Mouse (Mus musculus) embryonic facial prominence, embryonic 12.5 days (tissue): ENCODE measurements around the gene Try4. TPM values are rescaled to one million over a fixed set of nuclear protein-coding genes. Genes with fewer than 3 reads are reported as not detected.
"Not testable (repeated sequence)": the region's sequence is repeated elsewhere in the genome, so short reads cannot be mapped to it uniquely, and the experiment has no call there.

Experiments used
- ATAC-seq: fragments of 200-750 bp; cut with Nextera tagmentation; 2 replicates; pipeline ENCODE4 v1.8.0; 2017; ENCODE audit not compliant: insufficient number of reproducible peaks, insufficient read depth, low FRiP score, low TSS enrichment
- H3K27ac ChIP-seq: fragments of 300-500 bp; sonication (generic); 2 replicates; pipeline ENCODE4 v1.5.1; 2016; ENCODE audit warnings: mild to moderate bottlenecking
- H3K27me3 ChIP-seq: fragments of 300-500 bp; sonication (generic); 2 replicates; pipeline ENCODE4 v1.6.1; 2016; ENCODE audit warnings: mild to moderate bottlenecking, moderate library complexity
- H3K36me3 ChIP-seq: fragments of 300-500 bp; sonication (generic); 2 replicates; pipeline ENCODE4 v1.6.1; 2016; ENCODE audit warnings: mild to moderate bottlenecking
- H3K4me1 ChIP-seq: fragments of 300-500 bp; sonication (generic); 2 replicates; pipeline ENCODE4 v1.6.1; 2016
- H3K4me2 ChIP-seq: fragments of 300-500 bp; sonication (generic); replicated peaks from 2 replicates; pipeline ENCODE4 v1.6.1; 2016; ENCODE audit warnings: mild to moderate bottlenecking, moderate library complexity
- H3K4me3 ChIP-seq: fragments of 300-500 bp; sonication (generic); 2 replicates; pipeline ENCODE4 v1.5.1; 2016; ENCODE audit warnings: mild to moderate bottlenecking
- H3K9ac ChIP-seq: fragments of 300-500 bp; sonication (generic); 2 replicates; pipeline ENCODE4 v1.6.1; 2016; ENCODE audit warnings: mild to moderate bottlenecking, moderate library complexity
- H3K9me3 ChIP-seq: fragments of 300-500 bp; sonication (generic); 2 replicates; pipeline ENCODE4 v1.6.1; 2016; ENCODE audit warnings: mild to moderate bottlenecking, moderate library complexity
- WGBS: fragments of 180-500 bp; shearing (Covaris S2); methylation state at CpG from one replicate; pipeline ENCODE4 v1.1.7; 2016; 5-methylcytosine and 5-hydroxymethylcytosine counted together
- polyA plus RNA-seq: library from polyadenylated mRNA; unstranded; fragments of >200 nt; fragmentation: Nextera tagmentation; extraction: Ambion mirVana; gene quantifications from 2 replicates; pipeline ENCODE4 v1.2.1, GENCODE M21; 2016

The Try4 gene
- not detected in 2 replicates for polyA plus RNA-seq

DNA sequence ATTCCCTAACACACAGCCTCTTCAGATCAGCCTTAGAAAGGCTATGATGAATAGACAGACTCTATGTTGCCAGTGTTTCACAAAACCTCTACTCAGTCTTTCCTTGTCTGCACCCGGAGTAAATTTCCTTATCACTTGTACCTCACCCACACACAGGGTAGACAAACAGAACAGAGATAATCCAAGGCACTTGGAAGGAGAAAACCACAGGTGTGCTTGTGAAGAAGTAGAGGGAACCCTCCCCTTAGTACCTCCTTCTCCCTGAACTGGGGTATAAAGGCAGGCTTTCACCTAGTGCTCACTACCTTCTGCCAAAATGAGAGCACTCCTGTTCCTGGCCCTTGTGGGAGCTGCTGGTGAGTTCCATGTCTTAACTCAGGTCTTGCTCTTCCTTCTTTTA, at the start of gene Try4:
Gene Try4, plus strand, starts transcription at position 301 of the 400 bp plus-strand sequence.
- 88% methylated on average over 1 of the region's 1 CpGs for WGBS
- Histone ChIP-seq H3K36me3 (no peaks in the 10 kb centered on the region), H3K27me3 (no peaks in the 10 kb centered on the region), H3K4me1 (no peaks in the 10 kb centered on the region), H3K4me3 (no peak within 1 kb of the TSS), H3K9me3 (no peaks in the 10 kb centered on the region), H3K27ac (no peak within 1 kb of the TSS), H3K4me2 (no peak within 1 kb of the TSS), H3K9ac (no peak within 1 kb of the TSS)
- ATAC-seq, result no peak

DNA sequence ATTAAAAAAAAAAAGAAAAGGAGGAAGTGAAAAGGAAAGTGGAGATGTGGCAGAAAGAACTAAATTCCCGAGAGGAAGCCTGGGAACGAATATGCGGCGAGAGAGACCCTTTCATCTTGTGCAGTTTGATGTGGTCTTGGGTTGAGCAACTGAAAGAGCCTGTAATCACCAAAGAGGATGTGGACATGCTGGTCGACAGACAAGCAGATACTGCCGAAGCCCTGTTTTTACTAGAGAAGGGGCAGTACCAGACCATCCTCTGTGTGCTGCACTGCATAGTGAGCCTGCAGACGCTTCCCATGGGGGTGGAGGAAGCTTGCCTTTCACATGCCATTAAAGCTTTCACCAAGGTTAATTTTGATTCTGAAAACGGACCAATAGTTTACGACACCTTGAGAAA, 48.8 kb upstream of the Try4 start:
- not testable (repeated sequence) for H3K9ac ChIP-seq, H3K9me3 ChIP-seq, H3K4me1 ChIP-seq, H3K27me3 ChIP-seq, H3K4me2 ChIP-seq, H3K36me3 ChIP-seq, H3K27ac ChIP-seq, H3K4me3 ChIP-seq, ATAC-seq
- WGBS, result 84% methylated on average over 9 of the region's 9 CpGs

DNA sequence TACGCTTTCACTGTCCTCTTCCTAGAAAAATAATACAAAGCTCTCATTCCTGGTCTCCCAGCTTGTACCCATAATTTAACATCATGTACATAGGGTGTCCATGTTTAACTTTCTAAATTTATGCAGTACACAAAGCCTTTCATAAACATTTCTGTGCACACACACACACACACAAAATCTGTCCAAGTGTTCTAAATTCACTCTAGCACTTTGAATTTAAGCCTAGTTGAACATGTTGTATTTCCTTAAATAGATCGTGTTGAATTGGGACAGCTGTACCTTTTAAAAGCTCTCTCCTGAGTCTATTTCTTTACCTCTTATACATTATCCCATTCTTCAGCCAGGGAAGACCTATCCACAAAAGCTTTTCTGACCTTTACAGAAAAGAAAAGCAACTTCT, 45.6 kb upstream of the Try4 start:
- H3K36me3 ChIP-seq, result no peaks in the 10 kb centered on the region
- 85% methylated on average over 2 of the region's 2 CpGs for WGBS
- H3K27me3 ChIP-seq, result no peaks in the 10 kb centered on the region
- ATAC-seq, result no peak
- H3K27ac ChIP-seq, result no peak overlapping the region
- H3K4me1 ChIP-seq, result no peaks in the 10 kb centered on the region
- no peak overlapping the region for H3K4me2 ChIP-seq
- no peak overlapping the region for H3K4me3 ChIP-seq
- H3K9ac ChIP-seq, result no peak overlapping the region
- no peaks in the 10 kb centered on the region for H3K9me3 ChIP-seq

DNA sequence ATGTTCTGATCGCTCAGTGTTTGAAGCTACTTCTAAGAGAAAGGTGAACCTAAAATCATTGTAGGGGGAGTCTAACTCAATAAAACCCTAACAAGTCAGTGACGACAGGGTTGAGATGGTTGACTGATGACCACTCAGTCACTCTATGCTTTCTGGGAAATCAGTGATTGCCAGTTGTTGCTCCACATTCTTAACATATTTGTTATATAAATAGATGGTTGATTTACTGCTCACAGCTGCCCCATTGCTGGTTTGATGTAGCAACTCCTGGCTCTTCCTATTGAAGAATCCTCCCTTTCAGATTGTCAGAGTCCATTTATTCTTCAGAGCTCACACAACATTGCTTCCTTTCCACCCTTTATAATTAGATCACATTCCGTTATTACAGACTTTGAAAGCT, 44.6 kb upstream of the Try4 start:
- ATAC-seq, result no peak
- Histone ChIP-seq H3K9ac (no peak overlapping the region), H3K4me1 (no peaks in the 10 kb centered on the region), H3K4me3 (no peak overlapping the region), H3K27ac (no peak overlapping the region), H3K27me3 (no peaks in the 10 kb centered on the region), H3K4me2 (no peak overlapping the region), H3K9me3 (no peaks in the 10 kb centered on the region), H3K36me3 (no peaks in the 10 kb centered on the region)
- WGBS, result 76% methylated on average over 3 of the region's 3 CpGs

DNA sequence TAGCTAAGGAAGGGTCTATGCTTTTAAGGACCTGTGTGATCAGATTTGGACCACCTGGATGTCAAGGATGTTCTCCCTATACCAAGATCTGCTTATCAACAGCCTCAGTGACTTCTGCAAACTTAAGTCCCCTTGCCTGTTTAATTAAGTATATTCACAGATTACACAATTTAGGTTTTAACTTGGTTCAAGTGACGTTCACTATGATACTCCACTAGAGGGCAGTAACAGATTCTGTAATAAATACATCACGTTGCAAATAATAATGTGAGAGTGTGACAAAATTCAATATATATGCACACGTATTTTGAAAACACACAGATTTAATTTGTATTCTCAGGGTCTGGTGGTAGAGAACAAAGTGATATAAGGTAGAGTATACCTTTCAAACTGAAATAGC, 39.3 kb upstream of the Try4 start:
- Histone ChIP-seq H3K9ac (no peak overlapping the region), H3K4me1 (no peaks in the 10 kb centered on the region), H3K4me2 (no peak overlapping the region), H3K36me3 (no peaks in the 10 kb centered on the region), H3K9me3 (no peaks in the 10 kb centered on the region), H3K4me3 (no peak overlapping the region), H3K27ac (no peak overlapping the region), H3K27me3 (no peaks in the 10 kb centered on the region)
- 41% methylated on average over 3 of the region's 3 CpGs for WGBS
- ATAC-seq, result no peak

DNA sequence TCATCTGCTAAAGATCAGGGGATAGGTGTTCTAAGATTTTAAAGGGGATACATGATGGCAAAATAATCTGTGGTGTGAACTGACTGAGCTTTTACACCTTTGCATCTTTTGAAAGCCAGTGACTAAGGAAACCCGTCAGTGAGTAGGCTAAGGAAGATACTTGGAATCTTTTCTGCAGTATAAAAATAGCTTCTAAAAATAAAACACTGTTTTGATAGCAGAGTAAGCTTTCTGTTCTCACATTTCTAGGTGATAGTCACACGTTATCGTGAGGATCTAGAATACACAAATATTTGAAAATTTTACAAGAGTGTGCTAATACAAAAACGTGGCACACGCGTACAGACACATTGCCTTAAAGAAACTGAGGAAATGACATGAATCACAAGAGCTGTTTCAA, 35.9 kb upstream of the Try4 start:
- no peaks in the 10 kb centered on the region for H3K36me3 ChIP-seq
- no peak overlapping the region for H3K27ac ChIP-seq
- WGBS, result 88% methylated on average over 6 of the region's 6 CpGs
- no peaks in the 10 kb centered on the region for H3K9me3 ChIP-seq
- no peaks in the 10 kb centered on the region for H3K4me1 ChIP-seq
- no peak overlapping the region for H3K4me3 ChIP-seq
- no peak overlapping the region for H3K9ac ChIP-seq
- no peaks in the 10 kb centered on the region for H3K27me3 ChIP-seq
- no peak for ATAC-seq
- no peak overlapping the region for H3K4me2 ChIP-seq

DNA sequence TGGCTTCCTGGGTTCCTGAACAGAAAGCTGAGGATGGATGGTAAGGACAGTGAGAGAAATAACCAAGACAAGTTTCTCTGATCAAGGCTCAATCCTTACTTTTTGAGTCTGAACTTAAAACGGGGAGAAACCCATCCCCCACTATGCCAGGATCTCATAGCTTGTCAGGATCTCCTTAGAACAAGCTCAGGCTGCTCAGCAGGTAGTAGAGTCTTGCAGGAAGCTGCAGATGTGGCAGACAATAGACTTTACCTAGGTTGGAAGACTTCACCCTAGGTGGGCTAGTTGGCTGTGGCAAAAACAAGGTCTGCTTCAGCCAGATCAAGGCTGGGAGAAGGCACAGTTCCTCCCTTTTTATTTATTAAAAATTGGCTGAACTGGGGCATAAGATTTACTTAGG, 3.8 kb upstream of the Try4 start:
- Histone ChIP-seq H3K4me1 (no peaks in the 10 kb centered on the region), H3K9me3 (no peaks in the 10 kb centered on the region), H3K36me3 (no peaks in the 10 kb centered on the region), H3K4me2 (no peak overlapping the region), H3K4me3 (no peak overlapping the region), H3K9ac (no peak overlapping the region), H3K27me3 (no peaks in the 10 kb centered on the region), H3K27ac (no peak overlapping the region)
- 9% methylated on average over 1 of the region's 1 CpGs for WGBS
- no peak for ATAC-seq

DNA sequence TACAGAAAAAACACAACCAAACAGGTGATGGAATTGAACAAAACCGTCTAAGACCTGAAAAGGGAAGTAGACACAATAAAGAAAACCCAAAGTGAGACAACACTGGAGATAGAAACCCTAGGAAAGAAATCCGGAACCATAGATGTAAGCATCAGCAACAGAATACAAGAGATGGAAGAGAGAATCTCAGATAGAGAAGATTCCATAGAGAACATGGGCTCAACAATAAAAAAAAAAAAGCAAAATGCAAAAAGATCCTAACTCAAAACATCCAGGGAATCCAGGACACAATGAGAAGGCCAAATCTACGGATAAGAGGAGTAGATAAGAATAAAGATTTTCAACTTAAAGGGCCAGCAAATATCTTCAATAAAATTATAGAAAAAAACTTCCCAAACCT, 14.7 kb downstream of the Try4 start, which contains the start of gene Try5:
Gene Try5, minus strand, starts transcription at position 101 of the 400 bp plus-strand sequence.
- not testable (repeated sequence) for H3K9ac ChIP-seq, H3K4me3 ChIP-seq, H3K36me3 ChIP-seq, H3K4me2 ChIP-seq, H3K4me1 ChIP-seq, H3K9me3 ChIP-seq, H3K27me3 ChIP-seq, ATAC-seq, H3K27ac ChIP-seq
- WGBS, result 73% methylated on average over 3 of the region's 3 CpGs

DNA sequence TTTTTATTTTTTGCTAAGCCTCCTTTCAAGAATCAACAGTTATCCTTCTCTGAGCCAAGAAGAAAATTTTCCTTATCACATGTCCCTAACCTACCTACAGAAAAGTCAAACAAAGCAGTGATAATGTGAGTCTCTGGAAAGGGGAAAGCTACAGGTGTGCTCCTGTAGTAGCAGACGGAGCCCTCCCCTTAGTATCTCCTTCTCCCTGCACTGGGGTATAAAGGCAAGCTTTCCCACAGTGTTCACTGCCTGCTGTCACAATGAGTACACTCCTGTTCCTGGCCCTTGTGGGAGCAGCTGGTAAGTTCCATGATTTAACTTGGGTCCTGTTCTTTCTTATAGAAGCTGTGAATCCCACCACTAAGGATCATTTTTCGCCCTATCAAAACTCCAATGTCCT, 51.9 kb downstream of the Try4 start, which contains the start of gene Try10:
Gene Try10, plus strand, starts transcription at position 174 of the 400 bp plus-strand sequence.
- WGBS, result 83% methylated on average over 2 of the region's 2 CpGs
- Histone ChIP-seq H3K9me3 (no peaks in the 10 kb centered on the region), H3K4me1 (no peaks in the 10 kb centered on the region), H3K27ac (no peak within 1 kb of the TSS), H3K9ac (no peak within 1 kb of the TSS), H3K36me3 (no peaks in the 10 kb centered on the region), H3K4me3 (no peak within 1 kb of the TSS), H3K27me3 (no peaks in the 10 kb centered on the region), H3K4me2 (no peak within 1 kb of the TSS)
- no peak for ATAC-seq

Other genes starting within 250 kb of the Try4 start
- not detected in 2 replicates for gene Try5, start 14.6 kb downstream of the Try4 start, polyA plus RNA-seq
- not detected in 2 replicates for gene Try10, start 51.8 kb downstream of the Try4 start, polyA plus RNA-seq
- 0.23 TPM in 1 of 2 replicates, not detected in the other for gene Prss3, start 75.4 kb downstream of the Try4 start, polyA plus RNA-seq
- gene Gm5771, start 90.1 kb downstream of the Try4 start, polyA plus RNA-seq, result not detected in 2 replicates
- 0.34 and 0.60 TPM in 2 replicates for gene Gm10334, start 143.9 kb downstream of the Try4 start, polyA plus RNA-seq
- not detected in 2 replicates for gene Prss1, start 156.7 kb downstream of the Try4 start, polyA plus RNA-seq
- gene Prss2, start 219.5 kb downstream of the Try4 start, polyA plus RNA-seq, result not detected in 2 replicates